Mouse (Mus musculus) hindlimb bud, embryonic 11.5 days (tissue): Measurements from ENCODE around the gene Gtsf1l.
"Not testable (repeated sequence)": the region's sequence is repeated elsewhere in the genome, so short reads cannot be mapped to it uniquely, and the experiment has no call there.

Experiments
- DNase-seq: peaks from one replicate; pipeline ENCODE4 v3.0.0-alpha.2; 2012; ENCODE audit warnings: low read depth, low spot score; ENCODE audit errors: extremely low spot score

The Gtsf1l gene

GRCm38 (mm10) chr2:163089475-163090123 is 1.9 kb upstream of the Gtsf1l start:
- no peak for DNase-seq

- no peak for DNase-seq
Observed at GRCm38 (mm10) chr2:163086561-163086960, 1.1 kb downstream of the Gtsf1l start.

- DNase-seq: no peak
Observed at GRCm38 (mm10) chr2:163085047-163085446, 2.6 kb downstream of the Gtsf1l start.

GRCm38 (mm10) chr2:163084519-163084918 is 3.1 kb downstream of the Gtsf1l start:
- no peak for DNase-seq

- no peak for DNase-seq
Observed at GRCm38 (mm10) chr2:163082591-163082990, 5.1 kb downstream of the Gtsf1l start.

- DNase-seq: no peak
Observed at GRCm38 (mm10) chr2:163079041-163079440, 8.6 kb downstream of the Gtsf1l start.

- DNase-seq: no peak
Observed at GRCm38 (mm10) chr2:163075234-163075633, 12.4 kb downstream of the Gtsf1l start.

GRCm38 (mm10) chr2:163074808-163075207 is 12.8 kb downstream of the Gtsf1l start:
- DNase-seq: no peak

GRCm38 (mm10) chr2:163074006-163074405 is 13.6 kb downstream of the Gtsf1l start:
- DNase-seq: no peak

GRCm38 (mm10) chr2:163073023-163073757 is 14.5 kb downstream of the Gtsf1l start:
- DNase-seq: no peak

GRCm38 (mm10) chr2:163071590-163071989 is 16.1 kb downstream of the Gtsf1l start:
- no peak for DNase-seq

- DNase-seq: no peak
Observed at GRCm38 (mm10) chr2:163070213-163070612, 17.4 kb downstream of the Gtsf1l start.

GRCm38 (mm10) chr2:163067233-163067632 is 20.4 kb downstream of the Gtsf1l start:
- DNase-seq: no peak

- DNase-seq: no peak
Observed at GRCm38 (mm10) chr2:163066326-163066725, 21.3 kb downstream of the Gtsf1l start.

GRCm38 (mm10) chr2:163062119-163062508 is 25.5 kb downstream of the Gtsf1l start:
- DNase-seq: no peak

GRCm38 (mm10) chr2:163061203-163062118 is 26.2 kb downstream of the Gtsf1l start:
- no peak for DNase-seq

GRCm38 (mm10) chr2:163060630-163061029 is 27.0 kb downstream of the Gtsf1l start:
- DNase-seq: no peak

- not testable (repeated sequence) for DNase-seq
Observed at GRCm38 (mm10) chr2:163058981-163059380, 28.7 kb downstream of the Gtsf1l start.

- no peak for DNase-seq
Observed at GRCm38 (mm10) chr2:163056584-163056983, 31.1 kb downstream of the Gtsf1l start.

- no peak for DNase-seq
Observed at GRCm38 (mm10) chr2:163055715-163056114, 31.9 kb downstream of the Gtsf1l start.

- DNase-seq: no peak
Observed at GRCm38 (mm10) chr2:163054891-163055494, 32.7 kb downstream of the Gtsf1l start.
